Mouse (Mus musculus): ENCODE results near the gene 4933427D14Rik. TPM values are rescaled to one million over a fixed set of nuclear protein-coding genes. Genes with fewer than 3 reads are reported as not detected.

The 4933427D14Rik gene
- polyA plus RNA-seq (2014; fragmentation: Nextera tagmentation; extraction: Ambion mirVana): 6.9 and 8.6 TPM in 2 replicates

DNA sequence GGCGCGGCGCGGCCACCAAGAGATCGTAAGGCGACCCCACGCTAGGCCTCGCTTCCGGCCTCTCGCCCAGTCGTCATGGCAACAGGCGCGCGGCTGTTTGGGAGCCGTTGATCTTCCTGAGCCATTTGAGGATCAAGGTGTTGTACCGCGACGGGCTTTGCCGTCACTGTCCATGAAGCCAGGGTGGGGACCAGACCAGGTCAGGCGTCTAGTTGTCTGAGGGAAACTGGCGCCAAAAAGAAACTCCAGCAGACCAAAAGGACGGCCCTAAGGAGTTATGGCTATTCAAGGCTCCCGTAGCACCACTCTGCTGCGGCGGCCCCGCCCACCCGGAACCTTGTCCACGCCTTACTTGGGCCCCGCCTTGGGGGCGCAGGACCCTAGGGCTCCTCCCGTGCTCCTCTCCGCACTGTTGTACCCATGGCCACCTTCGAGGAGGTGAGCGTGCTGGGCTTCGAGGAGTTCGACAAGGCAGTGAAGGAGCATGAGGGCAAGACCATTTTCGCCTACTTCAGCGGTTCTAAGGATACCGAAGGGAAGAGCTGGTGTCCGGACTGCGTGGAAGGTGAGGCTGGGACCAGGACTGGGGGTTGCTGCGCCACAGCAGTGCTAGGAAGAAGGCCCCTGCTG, at the start of gene 4933427D14Rik, which contains the start of gene Txndc17:
Gene 4933427D14Rik, minus strand, starts transcription at position 256 of the 630 bp plus-strand sequence.
Gene Txndc17, plus strand, starts transcription at position 344 of the 630 bp plus-strand sequence.
- H3K27ac ChIP-seq (ENCODE audit: low read depth, low read length): peak within 1 kb of the TSS; percentile 54
- peaks cover 11% of the 10 kb centered on the region for H3K4me1 ChIP-seq (replicated peaks; ENCODE audit: control insufficient read depth, insufficient read depth, low read length)
- WGBS: under 1% methylated on average over 42 of the region's 42 CpGs
- ATAC-seq (replicated peaks; ENCODE audit: low FRiP score) (peak; percentile 94), DNase-seq (ENCODE audit: low spot score) (peak; percentile 93)
- peak within 1 kb of the TSS; percentile 95 for H3K4me2 ChIP-seq
- H3K36me3 ChIP-seq (ENCODE audit: control insufficient read depth, insufficient read depth, low read length): no peaks in the 10 kb centered on the region; the same call in 1 of the 2 replicates
- H3K27me3 ChIP-seq (replicated peaks; ENCODE audit: control insufficient read depth, insufficient read depth, low read length): no peaks in the 10 kb centered on the region
- no peaks in the 10 kb centered on the region for H3K9me3 ChIP-seq (ENCODE audit: control insufficient read depth, low read length)
- H3K4me3 ChIP-seq (ENCODE audit: low read depth, low read length): peak within 1 kb of the TSS; percentile 85
- peak within 1 kb of the TSS; percentile 83 for H3K9ac ChIP-seq (ENCODE audit: low read depth, low read length)

DNA sequence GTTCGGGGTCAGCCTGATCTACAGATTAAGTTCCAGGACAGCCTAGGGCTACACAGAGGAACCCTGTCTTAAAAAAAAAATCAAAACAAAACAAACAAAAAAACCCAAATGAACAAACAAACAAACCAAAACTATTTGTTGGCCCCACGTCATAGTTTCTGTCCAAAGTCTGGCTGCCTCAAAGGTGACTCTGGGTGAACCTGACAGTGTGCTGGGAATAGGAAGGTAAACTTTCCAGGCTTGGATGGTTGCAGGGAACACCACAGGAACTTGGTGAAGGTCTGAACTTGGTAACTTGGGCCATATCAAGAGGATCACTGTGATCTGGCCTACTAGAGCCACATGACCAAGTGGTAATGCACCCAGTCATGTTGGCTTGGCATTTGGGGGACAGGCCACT, 49.2 kb upstream of the 4933427D14Rik start:
- no peak for ATAC-seq (replicated peaks; ENCODE audit: low FRiP score)

GRCm38 (mm10) chr11:72255629-72256028, 48.4 kb upstream of the 4933427D14Rik start:
- WGBS: 85% methylated on average over 4 of the region's 4 CpGs
- no peak overlapping the region for H3K9ac ChIP-seq (ENCODE audit: low read depth, low read length)
- H3K27me3 ChIP-seq (replicated peaks; ENCODE audit: control insufficient read depth, insufficient read depth, low read length): no peaks in the 10 kb centered on the region
- no peaks in the 10 kb centered on the region for H3K9me3 ChIP-seq (ENCODE audit: control insufficient read depth, low read length)
- no peak overlapping the region for H3K4me3 ChIP-seq (ENCODE audit: low read depth, low read length)
- ATAC-seq (replicated peaks; ENCODE audit: low FRiP score) (no peak), DNase-seq (ENCODE audit: low spot score) (no peak)
- no peak overlapping the region for H3K27ac ChIP-seq (ENCODE audit: low read depth, low read length)
- H3K4me2 ChIP-seq: no peak overlapping the region
- no peaks in the 10 kb centered on the region for H3K36me3 ChIP-seq (ENCODE audit: control insufficient read depth, insufficient read depth, low read length)
- H3K4me1 ChIP-seq (replicated peaks; ENCODE audit: control insufficient read depth, insufficient read depth, low read length): no peaks in the 10 kb centered on the region

More for the DNA sequence above, 49.2 kb upstream of the 4933427D14Rik start:
- H3K9ac ChIP-seq (ENCODE audit: low read depth, low read length): no peak overlapping the region
- no peaks in the 10 kb centered on the region for H3K4me1 ChIP-seq (replicated peaks; ENCODE audit: control insufficient read depth, insufficient read depth, low read length)
- no peak for DNase-seq (ENCODE audit: low spot score)
- H3K27me3 ChIP-seq (replicated peaks; ENCODE audit: control insufficient read depth, insufficient read depth, low read length): no peaks in the 10 kb centered on the region
- no peaks in the 10 kb centered on the region for H3K9me3 ChIP-seq (ENCODE audit: control insufficient read depth, low read length)
- no peak overlapping the region for H3K27ac ChIP-seq (ENCODE audit: low read depth, low read length)
- 71% methylated on average over 2 of the region's 2 CpGs for WGBS
- no peak overlapping the region for H3K4me2 ChIP-seq
- no peak overlapping the region for H3K4me3 ChIP-seq (ENCODE audit: low read depth, low read length)
- no peaks in the 10 kb centered on the region for H3K36me3 ChIP-seq (ENCODE audit: control insufficient read depth, insufficient read depth, low read length)

DNA sequence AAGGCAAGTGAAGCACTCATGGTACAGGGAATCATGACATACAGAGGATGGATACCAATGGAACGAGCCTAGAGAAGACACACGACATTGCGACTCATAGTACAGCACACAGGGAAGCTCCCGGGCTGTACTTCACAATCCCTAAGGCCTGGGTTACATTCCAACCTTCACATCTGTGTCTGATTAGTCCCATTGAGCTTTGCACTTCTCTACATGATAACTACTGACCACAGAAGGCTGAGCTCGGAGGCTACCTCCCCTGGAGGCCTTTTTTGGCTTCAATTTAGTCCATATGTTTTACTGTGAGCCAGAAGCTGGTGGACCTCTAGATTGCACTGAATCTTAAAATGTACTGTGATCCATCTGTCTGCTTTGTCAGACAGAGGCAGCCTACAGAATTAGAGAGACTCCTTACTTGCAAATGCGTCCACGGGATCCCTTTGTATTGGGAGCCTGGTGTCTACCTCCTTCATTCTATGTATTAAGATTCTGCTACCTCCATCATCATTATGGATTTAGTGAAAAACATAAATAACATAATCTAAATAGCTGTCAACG, 38.0 kb upstream of the 4933427D14Rik start:
- DNase-seq (ENCODE audit: low spot score) (no peak), ATAC-seq (replicated peaks; ENCODE audit: low FRiP score) (no peak)
- H3K4me2 ChIP-seq: no peak overlapping the region
- H3K36me3 ChIP-seq (ENCODE audit: control insufficient read depth, insufficient read depth, low read length): no peaks in the 10 kb centered on the region
- no peak overlapping the region for H3K9ac ChIP-seq (ENCODE audit: low read depth, low read length)
- WGBS: 73% methylated on average over 8 of the region's 8 CpGs
- no peaks in the 10 kb centered on the region for H3K27me3 ChIP-seq (replicated peaks; ENCODE audit: control insufficient read depth, insufficient read depth, low read length)
- H3K4me3 ChIP-seq (ENCODE audit: low read depth, low read length): no peak overlapping the region
- no peak overlapping the region for H3K27ac ChIP-seq (ENCODE audit: low read depth, low read length)
- no peaks in the 10 kb centered on the region for H3K4me1 ChIP-seq (replicated peaks; ENCODE audit: control insufficient read depth, insufficient read depth, low read length)
- H3K9me3 ChIP-seq (ENCODE audit: control insufficient read depth, low read length): no peaks in the 10 kb centered on the region

DNA sequence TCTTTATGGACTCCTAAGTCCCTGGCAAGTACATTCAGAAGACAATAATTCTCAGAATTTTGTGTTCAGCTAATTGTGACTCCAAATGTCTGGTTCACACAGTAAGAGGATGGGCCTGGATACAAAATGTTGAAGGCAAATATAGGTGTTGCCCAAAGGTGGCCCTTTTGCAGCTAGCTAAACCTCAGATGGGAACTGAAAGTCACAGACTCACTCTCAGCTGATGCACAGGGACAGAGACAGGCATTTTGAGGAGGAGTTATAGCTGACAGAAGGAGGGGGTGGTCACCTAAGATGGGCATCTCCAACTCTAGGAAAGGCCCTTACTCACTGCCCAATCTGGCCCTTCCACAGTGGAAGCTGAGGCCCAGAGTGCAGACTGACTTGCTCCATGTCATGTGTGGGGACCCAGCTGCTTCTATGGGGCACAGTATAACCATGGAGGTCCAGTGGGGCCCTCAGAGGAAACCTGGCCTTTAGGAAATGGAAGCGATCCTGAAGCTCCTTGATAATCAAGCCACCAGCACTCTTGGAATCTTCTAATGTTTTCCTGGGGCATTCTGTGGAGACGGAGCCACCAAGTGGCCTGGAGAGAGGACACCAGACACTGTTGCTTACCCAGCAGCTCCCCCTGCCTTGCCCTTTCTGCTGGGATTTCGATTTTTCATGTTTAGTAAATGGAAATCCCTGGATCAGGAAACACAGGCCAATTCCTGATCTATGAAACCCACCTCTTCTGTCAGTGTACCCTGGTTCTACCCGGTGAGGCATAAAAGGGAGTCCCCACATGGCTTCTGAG, 33.0 kb upstream of the 4933427D14Rik start:
- H3K36me3 ChIP-seq (ENCODE audit: control insufficient read depth, insufficient read depth, low read length): no peaks in the 10 kb centered on the region
- WGBS: 64% methylated on average over 4 of the region's 4 CpGs
- no peak overlapping the region for H3K4me3 ChIP-seq (ENCODE audit: low read depth, low read length)
- H3K27ac ChIP-seq (ENCODE audit: low read depth, low read length): no peak overlapping the region
- ATAC-seq (replicated peaks; ENCODE audit: low FRiP score) (no peak), DNase-seq (ENCODE audit: low spot score) (no peak)
- H3K9me3 ChIP-seq (ENCODE audit: control insufficient read depth, low read length): no peaks in the 10 kb centered on the region
- no peaks in the 10 kb centered on the region for H3K27me3 ChIP-seq (replicated peaks; ENCODE audit: control insufficient read depth, insufficient read depth, low read length)
- H3K4me1 ChIP-seq (replicated peaks; ENCODE audit: control insufficient read depth, insufficient read depth, low read length): no peaks in the 10 kb centered on the region
- no peak overlapping the region for H3K4me2 ChIP-seq
- H3K9ac ChIP-seq (ENCODE audit: low read depth, low read length): no peak overlapping the region

- WGBS: 70% methylated on average over 5 of the region's 5 CpGs
- no peaks in the 10 kb centered on the region for H3K27me3 ChIP-seq (replicated peaks; ENCODE audit: control insufficient read depth, insufficient read depth, low read length)
- no peak for ATAC-seq (replicated peaks; ENCODE audit: low FRiP score)
- no peak overlapping the region for H3K4me2 ChIP-seq
- H3K9ac ChIP-seq (ENCODE audit: low read depth, low read length): no peak overlapping the region
- H3K27ac ChIP-seq (ENCODE audit: low read depth, low read length): no peak overlapping the region
- H3K4me3 ChIP-seq (ENCODE audit: low read depth, low read length): no peak overlapping the region
- H3K4me1 ChIP-seq (replicated peaks; ENCODE audit: control insufficient read depth, insufficient read depth, low read length): no peaks in the 10 kb centered on the region
- no peaks in the 10 kb centered on the region for H3K9me3 ChIP-seq (ENCODE audit: control insufficient read depth, low read length)
- DNase-seq (ENCODE audit: low spot score): no peak
- no peaks in the 10 kb centered on the region for H3K36me3 ChIP-seq (ENCODE audit: control insufficient read depth, insufficient read depth, low read length)
These were observed 26.8 kb upstream of the 4933427D14Rik start for GRCm38 (mm10) chr11:72234013-72234412.

DNA sequence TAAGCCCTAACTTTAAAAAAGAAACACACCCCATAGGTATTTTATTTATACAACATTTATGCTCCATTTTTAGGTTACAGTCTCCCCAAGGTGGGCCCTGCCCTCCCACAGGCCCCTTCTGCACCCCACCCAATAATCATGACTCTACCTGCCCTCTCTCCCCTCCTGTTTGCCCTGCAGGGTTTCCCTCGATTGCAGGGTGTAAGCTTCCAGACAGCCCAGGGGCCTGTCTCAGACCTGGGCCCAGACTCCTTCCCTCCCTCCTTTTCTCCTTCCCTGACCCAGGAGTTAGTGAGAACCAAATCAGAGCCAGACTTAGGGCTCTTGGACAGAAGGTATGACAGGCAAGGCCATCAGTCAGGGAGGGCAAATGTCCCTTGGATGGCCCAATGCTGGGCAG, 25.7 kb upstream of the 4933427D14Rik start:
- Histone ChIP-seq H3K9ac (ENCODE audit: low read depth, low read length) (no peak overlapping the region), H3K27me3 (replicated peaks; ENCODE audit: control insufficient read depth, insufficient read depth, low read length) (no peaks in the 10 kb centered on the region; the same call in 1 of the 2 replicates), H3K4me2 (no peak overlapping the region), H3K4me3 (ENCODE audit: low read depth, low read length) (no peak overlapping the region), H3K4me1 (replicated peaks; ENCODE audit: control insufficient read depth, insufficient read depth, low read length) (no peaks in the 10 kb centered on the region), H3K36me3 (ENCODE audit: control insufficient read depth, insufficient read depth, low read length) (no peaks in the 10 kb centered on the region), H3K27ac (ENCODE audit: low read depth, low read length) (no peak overlapping the region), H3K9me3 (ENCODE audit: control insufficient read depth, low read length) (no peaks in the 10 kb centered on the region)
- 57% methylated on average over 1 of the region's 1 CpGs for WGBS
- no peak for DNase-seq (ENCODE audit: low spot score)
- no peak for ATAC-seq (replicated peaks; ENCODE audit: low FRiP score)

DNA sequence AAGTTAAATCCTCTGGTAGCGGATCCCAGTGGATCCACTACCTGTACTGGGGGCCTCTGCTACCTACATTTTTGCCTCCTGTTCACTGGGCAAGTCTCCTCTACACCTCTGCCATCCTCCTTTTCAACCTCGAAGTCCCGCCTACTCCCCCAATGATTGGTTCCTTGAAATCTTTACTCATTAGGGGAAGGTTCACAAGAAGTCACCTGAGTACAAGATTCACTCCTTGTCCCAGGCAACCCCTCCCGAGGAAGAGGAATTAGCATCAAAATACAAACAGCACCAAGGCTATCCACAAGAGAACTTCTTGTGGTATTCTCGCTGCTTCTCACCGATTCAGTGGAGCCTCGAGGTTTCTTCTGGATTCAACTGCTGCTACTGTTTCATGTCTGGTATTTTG, 24.8 kb upstream of the 4933427D14Rik start:
- no peak overlapping the region for H3K9ac ChIP-seq (ENCODE audit: low read depth, low read length)
- no peak overlapping the region for H3K27ac ChIP-seq (ENCODE audit: low read depth, low read length)
- 75% methylated on average over 7 of the region's 7 CpGs for WGBS
- ATAC-seq (replicated peaks; ENCODE audit: low FRiP score) (no peak), DNase-seq (ENCODE audit: low spot score) (no peak)
- no peaks in the 10 kb centered on the region for H3K36me3 ChIP-seq (ENCODE audit: control insufficient read depth, insufficient read depth, low read length)
- no peak overlapping the region for H3K4me2 ChIP-seq
- H3K27me3 ChIP-seq (replicated peaks; ENCODE audit: control insufficient read depth, insufficient read depth, low read length): no peaks in the 10 kb centered on the region; the same call in 1 of the 2 replicates
- no peaks in the 10 kb centered on the region for H3K4me1 ChIP-seq (replicated peaks; ENCODE audit: control insufficient read depth, insufficient read depth, low read length)
- H3K9me3 ChIP-seq (ENCODE audit: control insufficient read depth, low read length): no peaks in the 10 kb centered on the region
- no peak overlapping the region for H3K4me3 ChIP-seq (ENCODE audit: low read depth, low read length)
